Mouse (Mus musculus): ENCODE measurements at regions not wholly inside any gene's neighbourhood (a gene's known extent, or its start where the extent isn't known, plus 50 kb on each side); places are given as distances from the start of the nearest gene placed in this dataset.
"Not testable (repeated sequence)": the region's sequence is repeated elsewhere in the genome, so short reads cannot be mapped to it uniquely, and the experiment has no call there.

DNA sequence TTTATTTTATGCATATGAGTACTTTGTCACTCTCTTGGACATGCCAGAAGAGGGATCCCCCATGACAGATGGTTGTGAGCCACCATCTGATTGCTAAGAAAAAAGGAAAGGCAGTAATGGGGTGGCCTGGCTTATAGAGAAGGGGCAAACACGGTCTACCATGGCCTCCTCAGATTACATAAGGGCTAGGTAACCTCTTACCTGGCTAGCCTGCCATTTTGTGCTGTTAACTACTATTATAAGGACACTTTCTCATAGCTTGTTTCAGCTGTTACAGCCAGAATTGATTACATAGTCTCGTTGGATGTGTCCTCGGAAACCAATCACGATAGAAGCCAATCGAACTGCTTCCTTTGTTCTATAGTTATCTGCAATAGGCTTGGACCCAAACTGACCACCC is 60.9 kb upstream of the Gm14496 start:
- TF ChIP-seq CTCF (IDR thresholded peaks at IDR 0.05) = no peak
- no peak for DNase-seq (ENCODE audit: extremely low spot score in 1 of 2, low spot score in 2 of 2)
- Histone ChIP-seq H3K27ac (no peak overlapping the region), H3K4me3 (no peak overlapping the region)
- intact Hi-C loops (cut with DNase I) = loop anchor here (2.0 kb wide), 1 partner anchor 13 kb away; no protein-coding TSS in a partner anchor

DNA sequence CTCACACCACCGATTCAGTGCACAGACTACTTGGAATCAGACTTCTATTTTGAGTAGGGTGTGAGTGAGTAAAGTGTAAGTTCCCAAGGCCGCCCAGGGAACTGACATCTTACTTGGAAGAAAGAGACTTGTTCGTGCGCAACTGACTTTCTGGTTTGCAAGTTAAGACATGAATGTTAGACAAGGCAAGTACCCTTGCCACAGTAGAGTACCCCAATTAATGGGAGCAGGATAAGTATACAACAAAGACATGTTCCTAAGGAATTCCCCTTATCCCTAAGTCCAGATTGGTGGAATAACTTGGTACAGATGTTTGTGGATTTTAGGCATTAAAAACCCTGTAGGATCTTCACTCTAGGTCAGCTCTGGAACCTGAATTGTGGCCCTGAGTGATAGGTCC is 60.4 kb upstream of the Gm14496 start:
- intact Hi-C loops (cut with DNase I) = loop anchor here (2.0 kb wide), 1 partner anchor 14 kb away; no protein-coding TSS in a partner anchor
- H3K4me3 ChIP-seq; H3K27ac ChIP-seq; DNase-seq (ENCODE audit: extremely low spot score in 1 of 2, low spot score in 2 of 2): not testable (repeated sequence)

DNA sequence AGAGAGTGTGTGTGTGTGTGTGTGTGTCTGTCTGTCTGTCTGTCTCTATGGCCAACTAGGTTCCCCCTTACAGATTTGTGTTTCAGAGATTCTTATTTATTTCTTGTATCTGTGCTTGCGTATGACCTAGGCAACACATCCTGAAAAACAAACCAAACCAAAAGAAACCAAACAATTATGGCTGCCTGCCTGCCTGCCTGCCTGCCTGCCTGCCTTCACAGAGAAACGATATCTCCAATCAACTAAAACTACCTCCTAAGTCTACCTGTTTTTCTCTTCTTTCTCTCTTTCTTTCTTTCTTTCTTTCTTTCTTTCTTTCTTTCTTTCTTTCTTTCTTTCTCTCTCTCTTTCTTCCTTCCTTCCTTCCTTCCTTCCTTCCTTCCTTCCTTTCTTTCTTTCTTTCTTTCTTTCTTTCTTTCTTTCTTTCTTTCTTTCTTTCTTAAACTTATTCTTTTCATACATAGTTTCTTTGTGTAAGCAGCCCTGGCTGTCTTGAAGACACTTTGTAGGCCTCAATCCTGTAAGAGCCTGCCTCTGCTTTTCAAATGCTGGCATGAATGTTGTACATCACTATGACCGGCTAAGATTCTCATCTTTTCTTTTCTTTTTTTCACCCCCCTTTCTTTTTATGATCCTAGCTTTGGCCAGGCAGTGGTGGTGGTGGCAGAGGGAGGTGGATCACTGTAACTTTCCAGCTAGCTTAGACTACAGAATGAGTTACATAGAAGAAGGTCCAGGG is 59.7 kb upstream of the Gm14496 start:
- H3K4me3 ChIP-seq, H3K27ac ChIP-seq: not testable (repeated sequence)
- peak; percentile 28 to 34 for DNase-seq (ENCODE audit: extremely low spot score in 1 of 2, low spot score in 2 of 2)
- intact Hi-C loops (cut with DNase I) = loop anchor here (2.0 kb wide), 1 partner anchor 14 kb away; no protein-coding TSS in a partner anchor

DNA sequence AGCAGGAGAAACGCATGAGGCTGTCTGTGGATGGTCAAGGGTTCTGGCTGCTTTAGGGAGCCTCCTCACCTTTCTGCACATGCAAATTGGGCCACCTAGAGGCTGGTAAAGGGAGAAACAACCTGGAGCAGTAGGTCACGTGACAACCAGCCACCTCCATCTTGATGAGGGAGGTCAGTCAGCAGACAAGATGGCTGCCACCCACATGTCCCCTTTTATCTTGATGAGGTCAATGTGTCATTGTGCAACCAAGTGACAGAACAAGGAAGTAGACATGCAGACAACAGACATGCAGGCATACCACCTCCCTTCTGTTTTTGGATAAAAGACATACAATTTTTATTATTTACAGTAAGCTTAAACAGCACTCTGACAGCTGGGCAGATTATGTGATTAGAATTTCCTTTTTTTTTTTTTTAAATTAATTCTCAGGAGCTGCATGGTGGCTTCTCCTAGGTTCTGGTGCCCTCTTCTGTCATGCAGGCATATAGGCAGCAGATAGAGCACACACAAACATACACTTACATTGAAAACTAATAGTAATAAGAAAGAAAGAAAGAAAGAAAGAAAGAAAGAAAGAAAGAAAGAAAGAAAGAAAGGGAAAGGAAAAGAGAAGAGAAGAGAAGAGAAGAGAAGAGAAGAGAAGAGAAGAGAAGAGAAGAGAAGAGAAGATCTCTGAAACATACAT is 58.9 kb upstream of the Gm14496 start:
- intact Hi-C loops (cut with DNase I) = loop anchor here (2.0 kb wide), 1 partner anchor 15 kb away; no protein-coding TSS in a partner anchor
- TF ChIP-seq CTCF (IDR thresholded peaks at IDR 0.05) = no peak
- no peak for DNase-seq (ENCODE audit: extremely low spot score in 1 of 2, low spot score in 2 of 2)
- H3K4me3 ChIP-seq = no peak overlapping the region
- H3K27ac ChIP-seq = no peak overlapping the region

Data from left cerebral cortex, adult 2 months (tissue).